Mouse (Mus musculus): ENCODE measurements around the gene Gss. TPM values are rescaled to one million over a fixed set of nuclear protein-coding genes. Genes with fewer than 3 reads are reported as not detected.

Gss gene
- polyA plus RNA-seq, 1 experiment from 2014 or later = 24.2 TPM

DNA sequence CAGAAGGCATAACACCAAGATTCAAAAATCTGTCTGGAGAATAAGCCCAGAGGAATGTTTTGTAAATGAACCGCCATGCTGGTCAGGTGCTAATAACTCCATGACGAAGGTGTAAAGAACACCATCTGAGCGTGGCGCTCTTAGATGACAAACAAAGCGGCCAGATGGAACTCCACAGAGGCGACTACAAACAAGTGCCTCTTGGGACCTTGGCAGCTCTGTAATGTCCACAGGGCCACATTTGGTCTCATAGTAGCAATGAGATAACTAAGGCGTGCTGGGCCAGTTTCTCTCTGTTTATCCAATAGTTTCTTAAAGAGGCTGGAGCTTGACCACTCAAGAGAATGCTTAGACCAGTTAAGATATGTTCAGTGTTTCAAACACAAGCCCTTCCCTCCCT is 18.6 kb downstream of the Gss start:
- H3K27ac ChIP-seq (replicated peaks) = no peak overlapping the region
- H3K9me3 ChIP-seq = no peaks in the 10 kb centered on the region
- H3K4me2 ChIP-seq = no peak overlapping the region
- H3K36me3 ChIP-seq = peaks cover 51% of the 10 kb centered on the region
- H3K9ac ChIP-seq = no peak overlapping the region
- no peak for ATAC-seq (ENCODE audit: extremely low read depth, insufficient number of reproducible peaks, low FRiP score, low TSS enrichment)
- H3K4me1 ChIP-seq = no peaks in the 10 kb centered on the region
- 86% methylated on average over 7 of the region's 7 CpGs for WGBS
- H3K4me3 ChIP-seq = no peak overlapping the region
- no peaks in the 10 kb centered on the region for H3K27me3 ChIP-seq (replicated peaks)

DNA sequence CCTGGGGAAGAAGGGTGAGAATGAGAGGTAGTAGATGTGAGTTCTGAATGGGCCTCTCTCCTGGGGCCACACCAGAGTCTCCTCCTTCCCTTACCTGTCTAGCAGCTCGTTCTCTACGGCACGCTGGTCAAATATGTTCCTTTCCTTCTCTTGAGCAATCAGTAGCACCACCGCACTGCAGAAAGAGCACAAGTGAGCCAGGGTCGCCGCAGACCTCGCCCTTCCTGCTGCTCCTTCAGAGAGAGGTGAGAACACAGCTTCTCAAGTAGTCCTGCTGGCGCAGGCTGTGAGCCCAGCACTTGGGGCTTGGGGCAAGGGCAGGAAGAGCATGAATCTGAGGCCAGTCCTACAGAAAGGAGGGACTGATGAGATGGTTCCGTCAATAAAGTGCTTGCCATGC is 19.6 kb downstream of the Gss start:
- Histone ChIP-seq H3K36me3 (peaks cover 46% of the 10 kb centered on the region), H3K9me3 (no peaks in the 10 kb centered on the region), H3K4me1 (no peaks in the 10 kb centered on the region), H3K9ac (no peak overlapping the region), H3K4me3 (no peak overlapping the region), H3K4me2 (no peak overlapping the region), H3K27me3 (replicated peaks) (no peaks in the 10 kb centered on the region), H3K27ac (replicated peaks) (no peak overlapping the region)
- ATAC-seq (ENCODE audit: extremely low read depth, insufficient number of reproducible peaks, low FRiP score, low TSS enrichment) = no peak
- 83% methylated on average over 9 of the region's 9 CpGs for WGBS

DNA sequence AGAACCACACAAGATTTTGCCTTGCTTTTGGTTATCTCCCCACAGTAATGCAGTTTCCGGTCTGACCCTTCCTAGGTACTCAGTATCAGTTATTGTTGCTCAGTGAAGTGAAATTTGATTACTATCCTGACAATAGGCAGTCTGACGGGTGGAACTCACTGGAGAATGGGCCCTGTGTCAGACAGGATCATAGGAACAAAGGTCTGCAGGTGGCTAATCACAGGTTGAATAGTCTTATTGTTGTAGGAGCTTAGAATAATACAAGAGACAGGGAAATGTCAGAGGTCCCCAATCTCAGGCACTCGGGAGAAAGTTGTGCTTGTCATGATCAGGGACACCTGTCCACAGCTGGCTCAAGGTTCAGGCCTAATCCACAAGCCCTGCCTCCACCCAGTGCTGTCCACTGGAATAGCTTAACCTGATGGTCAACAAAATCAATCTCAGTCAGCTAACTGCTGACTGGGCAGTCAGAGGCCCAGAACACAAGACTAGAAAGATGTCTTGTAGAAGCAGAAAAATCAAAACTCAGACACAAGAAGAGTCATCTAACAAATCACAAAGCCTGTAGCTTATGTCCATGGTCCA is 23.3 kb downstream of the Gss start:
- no peaks in the 10 kb centered on the region for H3K27me3 ChIP-seq (replicated peaks)
- no peak for ATAC-seq (ENCODE audit: extremely low read depth, insufficient number of reproducible peaks, low FRiP score, low TSS enrichment)
- 56% methylated on average over 3 of the region's 3 CpGs for WGBS

DNA sequence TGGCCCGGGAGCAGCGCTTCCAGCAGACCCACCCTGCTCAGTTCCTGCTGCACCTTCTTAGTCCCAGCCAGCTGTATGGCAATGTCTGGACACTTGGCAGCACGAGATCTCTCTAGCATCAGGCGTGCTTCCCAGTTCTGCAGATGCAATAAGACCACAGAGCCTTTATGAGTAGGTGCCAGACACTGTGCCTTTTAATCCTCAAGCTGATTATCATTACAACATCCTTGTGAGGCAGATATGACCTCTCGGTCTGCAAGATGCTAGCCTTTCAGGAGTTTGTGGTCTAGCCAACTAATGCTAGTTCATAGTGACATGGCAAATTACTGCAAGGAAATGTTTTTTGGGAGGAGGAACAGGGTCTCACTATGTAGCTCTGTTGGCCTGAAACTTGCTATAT is 24.9 kb downstream of the Gss start:
- no peak overlapping the region for H3K27ac ChIP-seq (replicated peaks)
- peaks cover 49% of the 10 kb centered on the region for H3K36me3 ChIP-seq
- no peaks in the 10 kb centered on the region for H3K27me3 ChIP-seq (replicated peaks)
- no peak overlapping the region for H3K4me2 ChIP-seq
- no peak overlapping the region for H3K4me3 ChIP-seq
- H3K9me3 ChIP-seq = no peaks in the 10 kb centered on the region
- no peak overlapping the region for H3K9ac ChIP-seq
- no peak for ATAC-seq (ENCODE audit: extremely low read depth, insufficient number of reproducible peaks, low FRiP score, low TSS enrichment)
- no peaks in the 10 kb centered on the region for H3K4me1 ChIP-seq
- WGBS = 77% methylated on average over 5 of the region's 5 CpGs

More for the DNA sequence above, 23.3 kb downstream of the Gss start:
- no peak overlapping the region for H3K4me2 ChIP-seq
- H3K27ac ChIP-seq (replicated peaks) = no peak overlapping the region
- no peaks in the 10 kb centered on the region for H3K4me1 ChIP-seq
- H3K4me3 ChIP-seq = no peak overlapping the region
- no peak overlapping the region for H3K9ac ChIP-seq
- H3K36me3 ChIP-seq = peaks cover 49% of the 10 kb centered on the region
- no peaks in the 10 kb centered on the region for H3K9me3 ChIP-seq

DNA sequence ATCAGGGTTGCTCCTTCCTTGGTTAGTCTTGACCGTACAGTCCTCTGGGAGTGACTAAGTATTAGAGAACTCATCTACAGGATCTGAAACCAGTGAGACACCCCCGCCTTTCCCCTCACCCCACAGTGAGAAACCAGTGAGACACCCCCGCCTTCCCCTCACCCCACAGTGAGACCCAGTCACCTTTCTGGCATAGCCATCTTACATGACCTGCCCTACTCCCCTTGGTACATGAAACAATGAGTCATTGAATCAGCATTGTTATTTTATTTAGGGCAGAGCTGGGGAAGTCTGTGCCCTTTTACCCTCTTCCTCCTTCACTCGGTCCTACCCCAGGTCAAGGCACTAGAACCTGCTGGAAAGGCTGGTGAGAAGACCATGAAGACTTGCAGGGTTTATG is 29.7 kb downstream of the Gss start:
- no peak overlapping the region for H3K4me2 ChIP-seq
- no peaks in the 10 kb centered on the region for H3K27me3 ChIP-seq (replicated peaks)
- no peak overlapping the region for H3K4me3 ChIP-seq
- no peak overlapping the region for H3K27ac ChIP-seq (replicated peaks)
- ATAC-seq (ENCODE audit: extremely low read depth, insufficient number of reproducible peaks, low FRiP score, low TSS enrichment) = no peak
- H3K9ac ChIP-seq = no peak overlapping the region
- H3K9me3 ChIP-seq = no peaks in the 10 kb centered on the region
- H3K4me1 ChIP-seq = no peaks in the 10 kb centered on the region
- peaks cover 62% of the 10 kb centered on the region for H3K36me3 ChIP-seq
- WGBS = 75% methylated on average over 4 of the region's 4 CpGs

DNA sequence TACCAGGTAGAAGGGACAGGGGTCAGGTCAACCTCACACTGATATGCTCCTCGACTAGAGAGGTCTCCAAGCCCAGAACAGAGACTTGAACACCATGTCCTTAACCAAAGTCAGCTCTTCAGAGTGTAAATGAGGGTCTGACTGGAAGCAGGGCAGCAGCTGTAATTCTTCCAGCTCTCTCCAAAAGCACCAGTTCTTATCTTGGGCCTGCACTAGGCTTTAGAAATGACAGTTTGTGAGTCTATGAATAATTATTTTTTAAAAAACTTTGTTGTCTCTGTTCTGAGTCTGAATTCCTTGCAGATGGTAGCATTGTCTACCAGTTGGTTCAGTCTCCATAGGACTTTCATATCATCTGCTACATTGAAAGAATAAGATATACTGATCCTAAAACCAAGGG is 30.4 kb downstream of the Gss start:
- 54% methylated on average over 1 of the region's 1 CpGs for WGBS
- no peaks in the 10 kb centered on the region for H3K27me3 ChIP-seq (replicated peaks)
- H3K4me3 ChIP-seq = no peak overlapping the region
- no peaks in the 10 kb centered on the region for H3K9me3 ChIP-seq
- H3K27ac ChIP-seq (replicated peaks) = no peak overlapping the region
- ATAC-seq (ENCODE audit: extremely low read depth, insufficient number of reproducible peaks, low FRiP score, low TSS enrichment) = no peak
- H3K4me2 ChIP-seq = no peak overlapping the region
- no peaks in the 10 kb centered on the region for H3K4me1 ChIP-seq
- no peak overlapping the region for H3K9ac ChIP-seq
- H3K36me3 ChIP-seq = peaks cover 58% of the 10 kb centered on the region

DNA sequence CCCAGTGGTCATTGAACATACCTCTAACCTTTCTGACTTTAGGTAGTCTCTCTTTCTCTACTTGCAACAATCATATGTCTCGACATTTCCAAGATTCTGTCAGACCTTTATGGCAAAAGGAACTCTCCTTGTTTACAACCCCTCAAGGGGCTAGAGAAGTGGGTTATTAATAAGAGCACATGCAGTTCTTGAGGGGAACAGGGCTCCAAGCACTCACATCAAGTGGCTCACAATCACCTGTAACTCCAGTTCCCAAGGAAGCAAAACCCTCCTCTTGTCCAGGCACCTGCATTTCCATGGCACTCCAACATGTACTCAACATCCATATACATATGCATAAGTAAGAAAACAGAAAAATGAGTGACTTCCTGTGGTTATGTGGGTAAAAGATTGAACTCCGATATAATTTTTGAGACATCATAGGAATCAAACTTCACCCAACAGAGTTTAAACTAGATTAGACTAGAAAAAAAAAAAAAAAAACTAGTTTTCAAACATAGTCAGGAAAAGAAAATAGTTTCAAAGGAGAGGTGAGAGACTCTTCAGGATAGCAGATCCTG is 38.1 kb downstream of the Gss start:
- whole genome bisulfite sequencing = 69% methylated on average over 2 of the region's 2 CpGs

DNA sequence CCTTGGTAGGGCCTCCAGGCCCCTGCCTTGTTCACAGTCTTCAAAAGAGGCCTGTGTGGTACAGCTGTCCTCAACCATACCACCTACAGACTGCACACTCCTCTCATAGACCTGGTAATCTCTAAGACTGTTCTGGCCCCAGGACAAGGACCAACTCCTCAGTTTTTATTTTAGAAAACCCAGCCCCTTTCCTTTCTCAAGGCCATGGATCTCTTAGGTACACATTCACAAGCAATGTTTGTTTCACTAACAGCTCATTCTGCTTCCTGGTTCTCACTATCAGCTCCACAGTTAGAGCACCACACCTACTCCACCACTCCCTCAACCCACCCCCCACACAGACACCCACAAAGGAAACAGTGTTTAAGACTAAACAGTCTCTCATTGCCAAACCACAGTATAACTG is 39.7 kb downstream of the Gss start:
- Histone ChIP-seq H3K9me3 (no peaks in the 10 kb centered on the region), H3K36me3 (no peaks in the 10 kb centered on the region), H3K4me3 (no peak overlapping the region), H3K4me1 (no peaks in the 10 kb centered on the region; the same call in 1 of the 2 replicates), H3K9ac (no peak overlapping the region), H3K27ac (replicated peaks) (no peak overlapping the region), H3K27me3 (replicated peaks) (no peaks in the 10 kb centered on the region), H3K4me2 (no peak overlapping the region)
- ATAC-seq (ENCODE audit: extremely low read depth, insufficient number of reproducible peaks, low FRiP score, low TSS enrichment) = no peak

More for the DNA sequence above, 38.1 kb downstream of the Gss start:
- Histone ChIP-seq H3K27ac (replicated peaks) (no peak overlapping the region), H3K27me3 (replicated peaks) (no peaks in the 10 kb centered on the region), H3K4me3 (no peak overlapping the region), H3K4me1 (no peaks in the 10 kb centered on the region), H3K9me3 (no peaks in the 10 kb centered on the region), H3K4me2 (no peak overlapping the region), H3K36me3 (peaks cover 9% of the 10 kb centered on the region; the same call in 1 of the 2 replicates), H3K9ac (no peak overlapping the region)
- ATAC-seq (ENCODE audit: extremely low read depth, insufficient number of reproducible peaks, low FRiP score, low TSS enrichment) = no peak

DNA sequence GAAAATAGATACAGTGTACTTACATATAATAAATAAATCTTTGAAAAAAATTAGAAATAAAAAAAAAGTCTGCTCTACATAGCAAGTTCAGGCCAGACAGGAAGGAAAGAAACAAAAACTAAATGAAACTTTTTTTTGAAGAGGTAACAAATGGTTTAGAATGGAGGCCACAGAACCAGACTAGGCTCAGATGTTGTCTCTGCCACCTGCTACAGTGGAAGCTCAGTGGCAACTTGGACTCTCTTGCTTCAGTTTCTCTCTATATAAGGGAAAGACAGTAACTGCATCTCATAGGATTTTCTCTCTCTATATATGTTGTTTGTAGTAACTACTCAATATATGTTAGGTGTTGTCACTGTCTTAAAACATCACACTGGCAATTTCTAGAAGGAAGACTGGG is 40.3 kb downstream of the Gss start:
- Histone ChIP-seq H3K4me1 (no peaks in the 10 kb centered on the region; the same call in 1 of the 2 replicates), H3K36me3 (no peaks in the 10 kb centered on the region)

DNA sequence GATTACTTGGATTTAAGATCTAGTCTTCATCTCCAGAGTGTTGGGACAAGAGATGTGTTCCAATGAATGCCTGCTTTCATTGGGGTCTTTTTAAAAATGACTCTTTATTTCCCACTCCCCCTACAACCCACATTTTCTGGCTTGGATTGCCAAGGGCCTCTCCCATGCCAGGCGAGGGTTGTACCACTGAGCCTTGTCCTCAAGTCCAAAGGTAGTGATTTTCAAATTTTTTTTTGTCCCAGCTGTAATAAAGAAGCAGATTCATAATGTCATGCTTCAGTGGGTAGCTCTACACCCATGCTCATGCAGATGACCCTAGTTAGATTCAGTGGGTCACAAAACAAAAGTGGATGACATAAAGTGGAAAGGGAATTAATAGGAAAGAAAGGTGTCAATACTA is 45.7 kb downstream of the Gss start:
- ATAC-seq (ENCODE audit: extremely low read depth, insufficient number of reproducible peaks, low FRiP score, low TSS enrichment) = no peak
- no peak overlapping the region for H3K4me3 ChIP-seq
- H3K4me1 ChIP-seq = peaks cover 9% of the 10 kb centered on the region
- no peaks in the 10 kb centered on the region for H3K27me3 ChIP-seq (replicated peaks)
- no peak overlapping the region for H3K27ac ChIP-seq (replicated peaks)
- no peak overlapping the region for H3K4me2 ChIP-seq
- no peaks in the 10 kb centered on the region for H3K36me3 ChIP-seq
- no peak overlapping the region for H3K9ac ChIP-seq
- 68% methylated on average over 1 of the region's 1 CpGs for WGBS
- no peaks in the 10 kb centered on the region for H3K9me3 ChIP-seq

More for the DNA sequence above, 40.3 kb downstream of the Gss start:
- Histone ChIP-seq H3K4me2 (no peak overlapping the region), H3K9me3 (no peaks in the 10 kb centered on the region), H3K4me3 (no peak overlapping the region), H3K27me3 (replicated peaks) (no peaks in the 10 kb centered on the region), H3K9ac (no peak overlapping the region), H3K27ac (replicated peaks) (no peak overlapping the region)
- no peak for ATAC-seq (ENCODE audit: extremely low read depth, insufficient number of reproducible peaks, low FRiP score, low TSS enrichment)

DNA sequence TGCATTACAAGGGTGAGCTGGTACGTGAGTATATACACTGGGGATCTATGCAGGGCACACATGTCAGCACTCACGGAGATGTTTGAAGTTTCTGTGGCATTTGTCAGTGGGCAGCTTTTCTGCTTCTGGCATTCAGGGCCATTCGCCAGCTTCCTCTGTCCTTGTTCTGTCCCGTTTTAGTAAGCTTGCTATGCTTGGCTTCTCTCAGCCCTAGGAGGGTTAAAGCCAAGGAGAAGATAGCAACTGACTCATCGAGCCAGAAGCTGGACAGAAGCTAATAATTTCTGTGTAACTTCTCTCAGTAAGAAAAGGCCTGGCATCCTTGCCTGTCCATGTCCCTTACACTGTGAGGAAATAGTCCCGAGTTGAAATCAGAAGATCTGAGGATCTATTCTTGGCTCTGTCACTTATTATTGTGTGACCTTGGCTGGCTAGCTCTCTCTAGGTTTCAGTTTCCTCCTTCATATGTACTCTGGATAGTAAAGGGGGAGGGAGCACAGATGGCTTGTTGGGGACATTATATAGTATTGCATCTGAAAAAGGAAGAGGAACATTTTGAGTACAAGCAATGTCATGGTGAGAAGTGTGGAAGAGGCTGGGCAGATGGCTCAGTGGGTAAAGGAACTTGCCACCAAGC is 51.7 kb downstream of the Gss start:
- Histone ChIP-seq H3K9me3 (no peaks in the 10 kb centered on the region), H3K27ac (replicated peaks) (peak overlapping the region; percentile 92)

DNA sequence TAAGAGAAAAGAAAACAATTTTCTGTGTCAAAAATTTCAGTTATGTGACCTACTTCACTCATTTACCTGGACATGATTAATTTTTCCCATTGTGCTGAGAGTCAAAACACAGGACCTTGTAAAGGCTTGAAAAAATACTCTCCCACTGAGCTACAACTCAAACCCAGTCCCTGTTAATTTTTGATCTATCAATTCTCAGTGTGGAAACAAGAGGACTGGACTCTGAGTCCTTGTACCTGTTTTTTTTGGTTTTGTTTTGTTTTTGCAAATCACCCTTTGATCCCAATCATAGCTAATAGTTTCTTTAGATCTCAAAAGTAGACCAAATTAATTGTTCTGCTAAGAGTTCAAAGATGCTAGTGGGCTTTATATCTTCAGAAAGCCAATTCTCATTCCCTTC is 52.9 kb downstream of the Gss start:
- no peak for ATAC-seq (ENCODE audit: extremely low read depth, insufficient number of reproducible peaks, low FRiP score, low TSS enrichment)
- no peak overlapping the region; the same call in 1 of the 2 replicates for H3K27ac ChIP-seq (replicated peaks)
- no peak overlapping the region for H3K4me3 ChIP-seq
- H3K36me3 ChIP-seq = no peaks in the 10 kb centered on the region
- no peaks in the 10 kb centered on the region for H3K27me3 ChIP-seq (replicated peaks)
- H3K4me2 ChIP-seq = no peak overlapping the region
- peaks cover 20% of the 10 kb centered on the region for H3K4me1 ChIP-seq
- no peaks in the 10 kb centered on the region for H3K9me3 ChIP-seq
- H3K9ac ChIP-seq = no peak overlapping the region

More for the DNA sequence above, 51.7 kb downstream of the Gss start:
- no peak for ATAC-seq (ENCODE audit: extremely low read depth, insufficient number of reproducible peaks, low FRiP score, low TSS enrichment)
- peak overlapping the region; percentile 11; the same call in 1 of the 2 replicates for H3K4me3 ChIP-seq
- no peaks in the 10 kb centered on the region for H3K27me3 ChIP-seq (replicated peaks)
- peak overlapping the region; percentile 45; the same call in 1 of the 2 replicates for H3K9ac ChIP-seq
- no peaks in the 10 kb centered on the region for H3K36me3 ChIP-seq
- H3K4me2 ChIP-seq = peak overlapping the region; percentile 53
- WGBS = 25% methylated on average over 6 of the region's 6 CpGs
- peaks cover 20% of the 10 kb centered on the region for H3K4me1 ChIP-seq

Data from heart, embryonic 13.5 days (tissue).